Mouse (Mus musculus): ENCODE data around the gene Scnm1.

GRCm38 (mm10) chr3:95164840-95165239 is 31.0 kb upstream of the Scnm1 start:
- TF ChIP-seq CTCF (IDR thresholded peaks at IDR 0.05; ENCODE audit: low read depth) (no peak), EP300 (IDR thresholded peaks at IDR 0.05; ENCODE audit: low read depth) (no peak)
